In genomic region chr1:121390855-121391254, GRCm38 (mm10) we compare ENCODE assay signal across 25 mouse cellular contexts. TPM values are rescaled to one million over a fixed set of nuclear protein-coding genes. Genes with fewer than 3 reads are reported as not detected.
DNase-seq lines count a peak whose midpoint lies in the region; ATAC-seq and TF ChIP-seq lines count a peak whose summit lies in the region.
"Had no signal": no experiment of that assay in that cellular context is flagged by ENCODE, and none has a peak within 500 bp of the region (broad histone marks: within the 10 kb centered on the region; RNA-seq: fewer than 3 reads in every experiment).

No protein-coding gene starts in this region.

- intact Hi-C loops in gastrocnemius, adult 2 months (cut with DNase I), result no loop called here

- no peaks in the 10 kb centered on the region for H3K27me3 ChIP-seq in hindbrain, embryonic 13.5 days
- H3K27me3 ChIP-seq in hindbrain, embryonic 10.5 days (ENCODE audit: insufficient read depth, poor library complexity, severe bottlenecking), result no peaks in the 10 kb centered on the region
- H3K27me3 ChIP-seq in forebrain, postnatal 0 days (ENCODE audit: insufficient read depth, low read length), result no peaks in the 10 kb centered on the region
- no peaks in the 10 kb centered on the region for H3K27me3 ChIP-seq in midbrain, embryonic 16.5 days (ENCODE audit: control insufficient read depth, insufficient read depth, low read depth, low read length)
- H3K27me3 ChIP-seq: CH12.LX; heart, embryonic 15.5 days; intestine, embryonic 15.5 days; limb, embryonic 12.5 days; liver, embryonic 12.5 days; megakaryocyte, embryonic 14.5 days; neural tube, embryonic 12.5 days; Patski had no signal

- H3K9ac ChIP-seq in hindbrain, embryonic 13.5 days, result no peak overlapping the region
- no peak overlapping the region for H3K9ac ChIP-seq in forebrain, postnatal 0 days
- no peak overlapping the region for H3K9ac ChIP-seq in midbrain, embryonic 16.5 days (ENCODE audit: low read depth, low read length)
- H3K9ac ChIP-seq: heart, embryonic 15.5 days; intestine, embryonic 15.5 days; limb, embryonic 12.5 days; liver, embryonic 12.5 days; lung, embryonic 14.5 days; neural tube, embryonic 12.5 days had no signal

- ATAC-seq in hindbrain, embryonic 13.5 days (ENCODE audit: low FRiP score), result 0 out of 2 replicates have a peak, but pooled peaks have one; percentile 44
- no peak for ATAC-seq in forebrain, postnatal 0 days
- 0 out of 2 replicates have a peak, but pooled peaks have one; percentile 29 for ATAC-seq in midbrain, embryonic 16.5 days
- ATAC-seq: intestine, embryonic 15.5 days; liver, embryonic 12.5 days; Patski had no signal

- 48% methylated on average over 8 of the region's 8 CpGs for WGBS in hindbrain, embryonic 13.5 days
- 86% methylated on average over 8 of the region's 8 CpGs for WGBS in hindbrain, embryonic 10.5 days
- 23% methylated on average over 8 of the region's 8 CpGs for WGBS in forebrain, postnatal 0 days
- WGBS in midbrain, embryonic 16.5 days, result 35% methylated on average over 8 of the region's 8 CpGs

- no peaks in the 10 kb centered on the region for H3K36me3 ChIP-seq in hindbrain, embryonic 13.5 days
- H3K36me3 ChIP-seq in hindbrain, embryonic 10.5 days, result no peaks in the 10 kb centered on the region
- no peaks in the 10 kb centered on the region for H3K36me3 ChIP-seq in forebrain, postnatal 0 days (ENCODE audit: insufficient read depth)
- no peaks in the 10 kb centered on the region for H3K36me3 ChIP-seq in midbrain, embryonic 16.5 days (ENCODE audit: control insufficient read depth, insufficient read depth, low read length)
- H3K36me3 ChIP-seq: G1E; heart, embryonic 15.5 days; intestine, embryonic 15.5 days; limb, embryonic 12.5 days; liver, embryonic 12.5 days; neural tube, embryonic 12.5 days had no signal

- peak overlapping the region; percentile 48 for H3K27ac ChIP-seq in hindbrain, embryonic 13.5 days
- no peak overlapping the region for H3K27ac ChIP-seq in hindbrain, embryonic 10.5 days
- no peak overlapping the region for H3K27ac ChIP-seq in forebrain, postnatal 0 days (ENCODE audit: low read depth, low read length)
- H3K27ac ChIP-seq in midbrain, embryonic 16.5 days (ENCODE audit: low read length), result no peak overlapping the region
- no peak overlapping the region for H3K27ac ChIP-seq in gastrocnemius, adult 2 months
- H3K27ac ChIP-seq: heart, embryonic 15.5 days; intestine, embryonic 15.5 days; limb, embryonic 12.5 days; liver, embryonic 12.5 days; neural tube, embryonic 12.5 days had no signal

- H3K4me3 ChIP-seq in hindbrain, embryonic 13.5 days, result no peak overlapping the region
- H3K4me3 ChIP-seq in hindbrain, embryonic 10.5 days, result no peak overlapping the region
- no peak overlapping the region for H3K4me3 ChIP-seq in forebrain, postnatal 0 days (ENCODE audit: low read depth, low read length)
- no peak overlapping the region for H3K4me3 ChIP-seq in midbrain, embryonic 16.5 days (ENCODE audit: low read depth, low read length)
- no peak overlapping the region for H3K4me3 ChIP-seq in gastrocnemius, adult 2 months
- H3K4me3 ChIP-seq: heart, embryonic 15.5 days; intestine, embryonic 15.5 days; limb, embryonic 12.5 days; liver, embryonic 12.5 days; megakaryocyte, embryonic 14.5 days; neural tube, embryonic 12.5 days had no signal

- no peak for TF ChIP-seq POLR2A in brain, embryonic 14.5 days (IDR thresholded peaks at IDR 0.05; ENCODE audit: borderline replicate concordance, extremely low read depth, insufficient read depth, insufficient read length, poor library complexity, severe bottlenecking)

- DNase-seq in hindbrain, embryonic 10.5 days (ENCODE audit: low spot score), result no peak
- peak; percentile 60 for DNase-seq in brain, embryonic 14.5 days (ENCODE audit: low read depth)
- no peak for DNase-seq in forebrain, postnatal 0 days
- no peak for DNase-seq in gastrocnemius, adult 2 months
- no peak for DNase-seq in adrenal gland, adult 8-10 months
- no peak for DNase-seq in testis, postnatal 10 days (ENCODE audit: low spot score)
- DNase-seq: B cell, adult 2 months; cerebellum, adult 11-12 months; heart, postnatal 36 days; kidney, adult 8-10 months; kidney, postnatal 25 days; lung, embryonic 14.5 days; lung, postnatal 36 days; thymus, adult 2 months had no signal

- H3K4me2 ChIP-seq in hindbrain, embryonic 13.5 days, result peak overlapping the region; percentile 34
- peak overlapping the region; percentile 26 for H3K4me2 ChIP-seq in forebrain, postnatal 0 days (ENCODE audit: low read depth)
- H3K4me2 ChIP-seq in midbrain, embryonic 16.5 days (ENCODE audit: low read length), result peak overlapping the region; percentile 44
- H3K4me2 ChIP-seq: heart, embryonic 15.5 days; intestine, embryonic 15.5 days; limb, embryonic 12.5 days; liver, embryonic 12.5 days; lung, embryonic 14.5 days; neural tube, embryonic 12.5 days had no signal

- TF ChIP-seq CTCF in brain, embryonic 14.5 days (IDR thresholded peaks at IDR 0.05; ENCODE audit: borderline replicate concordance, extremely low read depth, insufficient read depth, insufficient read length), result no peak
- TF ChIP-seq CTCF in forebrain, postnatal 0 days (IDR thresholded peaks at IDR 0.05; ENCODE audit: low read depth), result no peak
- TF ChIP-seq CTCF in gastrocnemius, adult 2 months (IDR thresholded peaks at IDR 0.05), result no peak

- H3K9me3 ChIP-seq in hindbrain, embryonic 13.5 days, result no peaks in the 10 kb centered on the region
- no peaks in the 10 kb centered on the region for H3K9me3 ChIP-seq in hindbrain, embryonic 10.5 days
- H3K9me3 ChIP-seq in forebrain, postnatal 0 days (ENCODE audit: low read length), result no peaks in the 10 kb centered on the region
- H3K9me3 ChIP-seq in midbrain, embryonic 16.5 days (replicated peaks; ENCODE audit: control insufficient read depth, low read length, poor library complexity, severe bottlenecking), result no peaks in the 10 kb centered on the region
- H3K9me3 ChIP-seq: G1E; heart, embryonic 15.5 days; intestine, embryonic 15.5 days; limb, embryonic 12.5 days; liver, embryonic 12.5 days; neural tube, embryonic 12.5 days had no signal

- peaks cover 54% of the 10 kb centered on the region for H3K4me1 ChIP-seq in hindbrain, embryonic 13.5 days (replicated peaks)
- peaks cover 4% of the 10 kb centered on the region; the same call in 1 of the 2 replicates for H3K4me1 ChIP-seq in hindbrain, embryonic 10.5 days (replicated peaks)
- H3K4me1 ChIP-seq in forebrain, postnatal 0 days (ENCODE audit: insufficient read depth), result no peaks in the 10 kb centered on the region
- H3K4me1 ChIP-seq in midbrain, embryonic 16.5 days (ENCODE audit: control insufficient read depth, insufficient read depth, low read length), result peaks cover 10% of the 10 kb centered on the region
- H3K4me1 ChIP-seq: intestine, embryonic 15.5 days; liver, embryonic 12.5 days had no signal

RNA-seq across cellular contexts. Expression of gene Ccdc93, which starts 40.0 kb away (rescaled TPM):
- polyA plus RNA-seq in hindbrain, embryonic 13.5 days (2015; fragmentation: Nextera tagmentation; extraction: Ambion mirVana), result 11.9 TPM in 2 replicates
- polyA plus RNA-seq in hindbrain, embryonic 10.5 days (2016; fragmentation: Nextera tagmentation; extraction: Ambion mirVana), result 9.9 and 11.0 TPM in 2 replicates
- 17.0 and 18.7 TPM in 2 replicates for polyA plus RNA-seq in brain, embryonic 14.5 days (2012; rRNA removed)
- total RNA-seq in forebrain, postnatal 0 days (2014; rRNA removed), result 13.5 and 14.6 TPM in 2 replicates
- polyA plus RNA-seq in forebrain, postnatal 0 days (2015; fragmentation: Nextera tagmentation; extraction: Ambion mirVana), result 3.8 and 6.7 TPM in 2 replicates
- 11.9 and 12.7 TPM in 2 replicates for polyA plus RNA-seq in midbrain, embryonic 16.5 days (2015; fragmentation: Nextera tagmentation; extraction: Ambion mirVana)
- total RNA-seq in gastrocnemius, adult 2 months (2021), result 10 to 100 TPM in 1 of 2 experiments, 1 to 10 TPM in 1; 9.6 to 11.5 TPM
- total RNA-seq in adrenal gland, adult 8-10 months (2022), result 10 to 100 TPM; 24.2 to 38.3 (median 30.3) TPM

RNA-seq across cellular contexts. Expression of gene Insig2, which starts 58.5 kb away (rescaled TPM):
- 43.4 and 49.5 TPM in 2 replicates for polyA plus RNA-seq in hindbrain, embryonic 13.5 days (2015; fragmentation: Nextera tagmentation; extraction: Ambion mirVana)
- polyA plus RNA-seq in hindbrain, embryonic 10.5 days (2016; fragmentation: Nextera tagmentation; extraction: Ambion mirVana), result 17.6 and 24.0 TPM in 2 replicates
- polyA plus RNA-seq in brain, embryonic 14.5 days (2012; rRNA removed), result 37.0 and 38.2 TPM in 2 replicates
- total RNA-seq in forebrain, postnatal 0 days (2014; rRNA removed), result 19.5 and 35.1 TPM in 2 replicates
- polyA plus RNA-seq in forebrain, postnatal 0 days (2015; fragmentation: Nextera tagmentation; extraction: Ambion mirVana), result 28.4 and 39.1 TPM in 2 replicates
- polyA plus RNA-seq in midbrain, embryonic 16.5 days (2015; fragmentation: Nextera tagmentation; extraction: Ambion mirVana), result 44.5 and 49.9 TPM in 2 replicates
- total RNA-seq in gastrocnemius, adult 2 months (2021), result 10 to 100 TPM; 59.4 to 62.5 TPM
- 10 to 100 TPM; 51.3 to 66.0 (median 56.9) TPM for total RNA-seq in adrenal gland, adult 8-10 months (2022)
